Mouse (Mus musculus): ENCODE measurements around the gene Flt4.

Gene Flt4

DNA sequence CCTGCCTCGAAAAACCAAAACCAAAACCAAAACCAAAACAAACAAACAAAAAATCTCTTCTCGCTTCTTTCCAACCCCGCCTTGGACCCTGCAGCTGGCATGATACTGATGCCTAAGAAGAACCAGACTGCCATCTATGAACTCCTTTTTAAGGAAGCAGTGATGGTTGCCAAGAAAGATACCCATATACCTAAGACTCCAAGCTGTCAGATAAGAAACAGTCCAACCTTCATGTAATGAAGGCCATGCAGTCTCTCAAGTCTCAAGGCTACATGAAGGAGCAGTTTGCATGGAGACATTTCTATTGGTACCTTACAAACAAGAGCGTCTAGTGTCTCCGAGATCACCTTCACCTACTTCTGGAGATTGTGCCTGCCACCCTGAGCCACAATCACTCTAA is 88.7 kb downstream of the Flt4 start:
- no peak for DNase-seq (ENCODE audit: low read depth, low spot score)

DNA sequence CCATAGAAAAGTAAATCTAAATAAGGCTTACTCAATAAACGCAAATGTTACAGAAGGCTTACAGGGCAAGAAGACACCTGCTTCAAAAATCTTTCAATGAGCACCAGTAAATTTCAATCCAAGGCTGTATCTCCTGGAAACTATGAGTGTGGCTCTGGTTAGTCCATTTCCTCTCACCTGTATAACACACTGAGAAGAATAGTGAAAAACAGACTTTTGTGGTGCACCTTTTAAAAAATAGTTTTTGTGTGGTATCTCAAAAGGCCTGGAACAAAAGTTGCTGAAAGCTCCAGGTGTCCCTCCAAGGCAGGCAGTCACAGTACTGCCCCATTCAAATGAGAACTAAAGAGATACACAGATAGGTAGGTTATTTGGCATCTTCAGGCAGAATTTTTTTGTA is 90.0 kb downstream of the Flt4 start:
- DNase-seq (ENCODE audit: low read depth, low spot score): no peak

DNA sequence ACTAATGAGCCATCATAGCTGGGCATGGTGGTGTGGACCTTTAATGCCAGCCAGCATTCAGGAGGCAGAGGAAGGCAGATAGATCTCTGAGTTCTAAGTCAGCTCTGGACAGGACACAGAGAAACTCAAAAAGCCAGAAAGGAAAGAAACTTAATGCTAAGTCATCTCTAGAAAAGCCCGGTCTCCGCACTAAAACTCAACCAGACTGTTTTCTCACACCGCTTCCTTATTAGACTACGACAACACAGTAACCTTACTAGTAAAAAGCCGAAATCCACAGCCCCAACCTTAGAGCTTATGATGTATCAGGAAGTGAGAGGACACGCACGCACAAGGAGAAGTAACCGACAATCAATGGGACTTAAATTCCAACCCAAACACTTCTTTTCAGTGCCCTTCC is 93.0 kb downstream of the Flt4 start:
- DNase-seq (ENCODE audit: low read depth, low spot score): no peak
